11 mouse cellular contexts compared by ENCODE assay signal in genomic region chr17:8389790-8390095, GRCm38 (mm10). TPM values are rescaled to one million over a fixed set of nuclear protein-coding genes. Genes with fewer than 3 reads are reported as not detected.
DNase-seq lines count a peak whose midpoint lies in the region; ATAC-seq lines count a peak whose summit lies in the region.
"Had no signal": no experiment of that assay in that cellular context is flagged by ENCODE, and none has a peak within 500 bp of the region (broad histone marks: within the 10 kb centered on the region; RNA-seq: fewer than 3 reads in every experiment).

No protein-coding gene starts in this region.

- WGBS in heart, embryonic 15.5 days: 6% methylated on average over 10 of the region's 10 CpGs
- WGBS in hindbrain, embryonic 15.5 days: 11% methylated on average over 10 of the region's 10 CpGs
- 3% methylated on average over 10 of the region's 10 CpGs for WGBS in neural tube, embryonic 15.5 days

- no peak for DNase-seq in heart, adult 8-10 months (ENCODE audit: low spot score)
- DNase-seq in adrenal gland, adult 18-20 months (ENCODE audit: low spot score in 2 of 2): no peak
- DNase-seq in layer of hippocampus, adult 9-11 months: no peak
- DNase-seq: gastrocnemius, postnatal 36 days had no signal

- no peak overlapping the region for H3K9ac ChIP-seq in heart, embryonic 15.5 days
- no peak overlapping the region for H3K9ac ChIP-seq in hindbrain, embryonic 15.5 days
- no peak overlapping the region for H3K9ac ChIP-seq in neural tube, embryonic 15.5 days (replicated peaks)
- H3K9ac ChIP-seq: liver, embryonic 14.5 days had no signal

- ATAC-seq in heart, embryonic 15.5 days (replicated peaks; ENCODE audit: insufficient number of reproducible peaks, insufficient read depth, low FRiP score, low read depth): no peak
- no peak for ATAC-seq in megakaryocyte, adult 5-6 weeks (ENCODE audit: poor library complexity, severe bottlenecking)
- ATAC-seq in hindbrain, embryonic 15.5 days (ENCODE audit: low FRiP score, low read depth): peak; percentile 42; the same call in 1 of the 2 replicates
- 0 out of 2 replicates have a peak, but pooled peaks have one; percentile 24 for ATAC-seq in neural tube, embryonic 15.5 days (ENCODE audit: low FRiP score)

- peak overlapping the region; percentile 46 for H3K4me2 ChIP-seq in heart, embryonic 15.5 days
- H3K4me2 ChIP-seq in hindbrain, embryonic 15.5 days: peak overlapping the region; percentile 56
- H3K4me2 ChIP-seq in neural tube, embryonic 15.5 days: peak overlapping the region; percentile 64

- no peak overlapping the region for H3K27ac ChIP-seq in heart, embryonic 15.5 days
- H3K27ac ChIP-seq in hindbrain, embryonic 15.5 days (replicated peaks): no peak overlapping the region
- no peak overlapping the region for H3K27ac ChIP-seq in neural tube, embryonic 15.5 days (replicated peaks)
- H3K27ac ChIP-seq: liver, embryonic 14.5 days had no signal

- no peaks in the 10 kb centered on the region for H3K36me3 ChIP-seq in heart, embryonic 15.5 days
- no peaks in the 10 kb centered on the region for H3K36me3 ChIP-seq in megakaryocyte, embryonic 14.5 days (replicated peaks; ENCODE audit: low read length)
- no peaks in the 10 kb centered on the region for H3K36me3 ChIP-seq in hindbrain, embryonic 15.5 days
- no peaks in the 10 kb centered on the region; the same call in 1 of the 2 replicates for H3K36me3 ChIP-seq in neural tube, embryonic 15.5 days

- peaks cover 55% of the 10 kb centered on the region for H3K27me3 ChIP-seq in heart, embryonic 15.5 days
- peaks cover 54% of the 10 kb centered on the region for H3K27me3 ChIP-seq in megakaryocyte, embryonic 14.5 days (replicated peaks)
- peaks cover 30% of the 10 kb centered on the region for H3K27me3 ChIP-seq in hindbrain, embryonic 15.5 days
- H3K27me3 ChIP-seq in neural tube, embryonic 15.5 days (replicated peaks): peaks cover 36% of the 10 kb centered on the region

- H3K4me3 ChIP-seq in heart, embryonic 15.5 days: peak overlapping the region; percentile 26
- peak overlapping the region; percentile 71 for H3K4me3 ChIP-seq in megakaryocyte, embryonic 14.5 days (replicated peaks)
- H3K4me3 ChIP-seq in hindbrain, embryonic 15.5 days: peak overlapping the region; percentile 36
- H3K4me3 ChIP-seq in neural tube, embryonic 15.5 days (replicated peaks): peak overlapping the region; percentile 43; the same call in 1 of the 2 replicates

- H3K4me1 ChIP-seq in heart, embryonic 15.5 days (replicated peaks): peaks cover 11% of the 10 kb centered on the region
- peaks cover 18% of the 10 kb centered on the region for H3K4me1 ChIP-seq in megakaryocyte, embryonic 14.5 days
- H3K4me1 ChIP-seq in hindbrain, embryonic 15.5 days (replicated peaks): peaks cover 18% of the 10 kb centered on the region
- H3K4me1 ChIP-seq in neural tube, embryonic 15.5 days: peaks cover 13% of the 10 kb centered on the region

- H3K9me3 ChIP-seq in heart, embryonic 15.5 days (replicated peaks): no peaks in the 10 kb centered on the region
- no peaks in the 10 kb centered on the region for H3K9me3 ChIP-seq in megakaryocyte, embryonic 14.5 days
- H3K9me3 ChIP-seq in hindbrain, embryonic 15.5 days: no peaks in the 10 kb centered on the region
- no peaks in the 10 kb centered on the region for H3K9me3 ChIP-seq in neural tube, embryonic 15.5 days (replicated peaks)

RNA-seq across cellular contexts. Expression of gene T2, which starts 34.0 kb away (rescaled TPM):
- 1.2 and 1.9 TPM in 2 replicates for polyA plus RNA-seq in heart, embryonic 15.5 days (2015; fragmentation: Nextera tagmentation; extraction: Ambion mirVana)
- total RNA-seq in heart, adult 8-10 months (2022): under 1 TPM; 0.14 to 0.60 (median 0.41) TPM
- polyA plus RNA-seq in megakaryocyte, embryonic 14.5 days (2012; ENCODE audit: insufficient read depth, low replicate concordance): not detected in 2 replicates
- total RNA-seq in megakaryocyte, adult 5-6 weeks (2015): not detected in 2 replicates
- total RNA-seq in megakaryocyte, adult 5-6 weeks (2017): 0.59 TPM in 1 of 2 replicates, not detected in the other
- polyA plus RNA-seq in hindbrain, embryonic 15.5 days (2015; fragmentation: Nextera tagmentation; extraction: Ambion mirVana): 0.54 and 0.58 TPM in 2 replicates
- 0.65 and 0.79 TPM in 2 replicates for polyA plus RNA-seq in neural tube, embryonic 15.5 days (2015; fragmentation: Nextera tagmentation; extraction: Ambion mirVana)
- not detected for total RNA-seq in adrenal gland, adult 18-20 months (2021)
- total RNA-seq: gastrocnemius, postnatal 36 days had no signal

RNA-seq across cellular contexts. Expression of gene T, which starts 44.5 kb away (rescaled TPM):
- 0.40 and 0.55 TPM in 2 replicates for polyA plus RNA-seq in heart, embryonic 15.5 days (2015; fragmentation: Nextera tagmentation; extraction: Ambion mirVana)
- not detected for total RNA-seq in heart, adult 8-10 months (2022)
- polyA plus RNA-seq in megakaryocyte, embryonic 14.5 days (2012; ENCODE audit: insufficient read depth, low replicate concordance): not detected in 2 replicates
- total RNA-seq in megakaryocyte, adult 5-6 weeks (2015): not detected in 2 replicates
- not detected in 2 replicates for total RNA-seq in megakaryocyte, adult 5-6 weeks (2017)
- 0.12 and 0.47 TPM in 2 replicates for polyA plus RNA-seq in hindbrain, embryonic 15.5 days (2015; fragmentation: Nextera tagmentation; extraction: Ambion mirVana)
- polyA plus RNA-seq in neural tube, embryonic 15.5 days (2015; fragmentation: Nextera tagmentation; extraction: Ambion mirVana): 0.31 and 0.35 TPM in 2 replicates
- not detected for total RNA-seq in adrenal gland, adult 18-20 months (2021)
- total RNA-seq: gastrocnemius, postnatal 36 days had no signal
- polyA plus RNA-seq: small intestine, adult 2 months had no signal

RNA-seq across cellular contexts. Expression of gene Prr18, which starts 52.5 kb away (rescaled TPM):
- 0.13 and 0.47 TPM in 2 replicates for polyA plus RNA-seq in heart, embryonic 15.5 days (2015; fragmentation: Nextera tagmentation; extraction: Ambion mirVana)
- under 1 TPM in 2 of 4 experiments, not detected in 2; 0.06 to 0.17 TPM for total RNA-seq in heart, adult 8-10 months (2022)
- polyA plus RNA-seq in megakaryocyte, embryonic 14.5 days (2012; ENCODE audit: insufficient read depth, low replicate concordance): 0.48 and 1.9 TPM in 2 replicates
- total RNA-seq in megakaryocyte, adult 5-6 weeks (2015): 0.04 and 0.16 TPM in 2 replicates
- total RNA-seq in megakaryocyte, adult 5-6 weeks (2017): 0.04 and 0.20 TPM in 2 replicates
- polyA plus RNA-seq in hindbrain, embryonic 15.5 days (2015; fragmentation: Nextera tagmentation; extraction: Ambion mirVana): 18.4 and 23.1 TPM in 2 replicates
- 13.8 and 18.4 TPM in 2 replicates for polyA plus RNA-seq in neural tube, embryonic 15.5 days (2015; fragmentation: Nextera tagmentation; extraction: Ambion mirVana)
- total RNA-seq in adrenal gland, adult 18-20 months (2021): under 1 TPM; 0.30 to 0.35 TPM

Comparison
In these comparisons a context has a peak if more than half of its experiments do, and no peak if none do; other contexts are left out.
1. ATAC-seq: peak in hindbrain, embryonic 15.5 days (single experiment) and neural tube, embryonic 15.5 days (single experiment); none in heart, embryonic 15.5 days (single experiment) and megakaryocyte, adult 5-6 weeks (single experiment).
2. Peak in every context shown above with its lines, with median percentiles within 50 percentile points of each other: H3K4me2 ChIP-seq and H3K4me3 ChIP-seq.